Mouse (Mus musculus) kidney, postnatal 14 days (tissue): ENCODE measurements around the gene Pabpc4.
A peak's percentile ranks its signal among the peaks of the same experiment; 100 is the strongest.
"Not testable (repeated sequence)": the region's sequence is repeated elsewhere in the genome, so short reads cannot be mapped to it uniquely, and the experiment has no call there.

ENCODE experiments used
- DNase-seq: peaks from one replicate; pipeline ENCODE4 v3.0.0; 2022; ENCODE audit warnings: mixed read lengths

Gene Pabpc4

GRCm38 (mm10) chr4:123298980-123299670 is 37.0 kb downstream of the Pabpc4 start:
- peak; percentile 48 for DNase-seq

GRCm38 (mm10) chr4:123305789-123306188 is 43.6 kb downstream of the Pabpc4 start:
- peak; percentile 53 for DNase-seq

GRCm38 (mm10) chr4:123306999-123307398 is 44.8 kb downstream of the Pabpc4 start:
- DNase-seq: no peak

GRCm38 (mm10) chr4:123308292-123308691 is 46.1 kb downstream of the Pabpc4 start:
- DNase-seq: no peak

- no peak for DNase-seq
Measured at GRCm38 (mm10) chr4:123311845-123312244, 49.7 kb downstream of the Pabpc4 start.

GRCm38 (mm10) chr4:123313010-123313409 is 50.9 kb downstream of the Pabpc4 start:
- no peak for DNase-seq

- no peak for DNase-seq
Measured at GRCm38 (mm10) chr4:123314497-123314896, 52.3 kb downstream of the Pabpc4 start.

- peak; percentile 14 for DNase-seq
Measured at GRCm38 (mm10) chr4:123322910-123323309, 60.8 kb downstream of the Pabpc4 start.

GRCm38 (mm10) chr4:123323534-123323933 is 61.4 kb downstream of the Pabpc4 start, which contains the start of gene Oxct2a:
Oxct2a (minus strand) TSS chr4:123323634.
- DNase-seq: no peak

GRCm38 (mm10) chr4:123326087-123326486 is 63.9 kb downstream of the Pabpc4 start:
- no peak for DNase-seq

GRCm38 (mm10) chr4:123327630-123328029 is 65.5 kb downstream of the Pabpc4 start:
- no peak for DNase-seq

- no peak for DNase-seq
Measured at GRCm38 (mm10) chr4:123328946-123329345, 66.8 kb downstream of the Pabpc4 start.

GRCm38 (mm10) chr4:123331326-123331725 is 69.2 kb downstream of the Pabpc4 start:
- DNase-seq: no peak

- not testable (repeated sequence) for DNase-seq
Measured at GRCm38 (mm10) chr4:123331961-123332360, 69.8 kb downstream of the Pabpc4 start.

GRCm38 (mm10) chr4:123333151-123333550 is 71.0 kb downstream of the Pabpc4 start:
- DNase-seq: no peak

- no peak for DNase-seq
Measured at GRCm38 (mm10) chr4:123334177-123334576, 72.0 kb downstream of the Pabpc4 start.

GRCm38 (mm10) chr4:123335244-123335643 is 73.1 kb downstream of the Pabpc4 start:
- not testable (repeated sequence) for DNase-seq

- DNase-seq: no peak
Measured at GRCm38 (mm10) chr4:123335796-123336585, 73.8 kb downstream of the Pabpc4 start.

- DNase-seq: no peak
Measured at GRCm38 (mm10) chr4:123337693-123338092, 75.5 kb downstream of the Pabpc4 start.

- no peak for DNase-seq
Measured at GRCm38 (mm10) chr4:123340232-123340631, 78.1 kb downstream of the Pabpc4 start.

GRCm38 (mm10) chr4:123342091-123342641 is 80.0 kb downstream of the Pabpc4 start:
- no peak for DNase-seq

GRCm38 (mm10) chr4:123342642-123343470 is 80.7 kb downstream of the Pabpc4 start, which contains the start of gene Bmp8a:
Bmp8a (minus strand) TSS chr4:123343252.
- DNase-seq: peak; percentile 86

- DNase-seq: no peak
Measured at GRCm38 (mm10) chr4:123343471-123343789, 81.3 kb downstream of the Pabpc4 start.
